Mouse (Mus musculus) embryonic facial prominence, embryonic 12.5 days (tissue): ENCODE measurements at regions not wholly inside any gene's neighbourhood (a gene's known extent, or its start where the extent isn't known, plus 50 kb on each side); places are given as distances from the start of the nearest gene placed in this dataset.

Experiments
- ATAC-seq: fragments of 200-750 bp; cut with Nextera tagmentation; 2 replicates; pipeline ENCODE4 v1.8.0; 2017; ENCODE audit not compliant: insufficient number of reproducible peaks, insufficient read depth, low FRiP score, low TSS enrichment
- H3K27ac ChIP-seq: fragments of 300-500 bp; sonication (generic); 2 replicates; pipeline ENCODE4 v1.5.1; 2016; ENCODE audit warnings: mild to moderate bottlenecking
- H3K27me3 ChIP-seq: fragments of 300-500 bp; sonication (generic); 2 replicates; pipeline ENCODE4 v1.6.1; 2016; ENCODE audit warnings: mild to moderate bottlenecking, moderate library complexity
- H3K36me3 ChIP-seq: fragments of 300-500 bp; sonication (generic); 2 replicates; pipeline ENCODE4 v1.6.1; 2016; ENCODE audit warnings: mild to moderate bottlenecking
- H3K4me1 ChIP-seq: fragments of 300-500 bp; sonication (generic); 2 replicates; pipeline ENCODE4 v1.6.1; 2016
- H3K4me2 ChIP-seq: fragments of 300-500 bp; sonication (generic); replicated peaks from 2 replicates; pipeline ENCODE4 v1.6.1; 2016; ENCODE audit warnings: mild to moderate bottlenecking, moderate library complexity
- H3K4me3 ChIP-seq: fragments of 300-500 bp; sonication (generic); 2 replicates; pipeline ENCODE4 v1.5.1; 2016; ENCODE audit warnings: mild to moderate bottlenecking
- H3K9ac ChIP-seq: fragments of 300-500 bp; sonication (generic); 2 replicates; pipeline ENCODE4 v1.6.1; 2016; ENCODE audit warnings: mild to moderate bottlenecking, moderate library complexity
- H3K9me3 ChIP-seq: fragments of 300-500 bp; sonication (generic); 2 replicates; pipeline ENCODE4 v1.6.1; 2016; ENCODE audit warnings: mild to moderate bottlenecking, moderate library complexity
- WGBS: fragments of 180-500 bp; shearing (Covaris S2); methylation state at CpG from one replicate; pipeline ENCODE4 v1.1.7; 2016; 5-methylcytosine and 5-hydroxymethylcytosine counted together

GRCm38 (mm10) chr13:28455878-28456277 lies 198.6 kb downstream of the Gm11361 start:
- Histone ChIP-seq H3K9ac (no peak overlapping the region), H3K27me3 (no peaks in the 10 kb centered on the region), H3K36me3 (peaks cover 9% of the 10 kb centered on the region; the same call in 1 of the 2 replicates), H3K4me1 (no peaks in the 10 kb centered on the region), H3K27ac (no peak overlapping the region), H3K4me2 (no peak overlapping the region), H3K4me3 (no peak overlapping the region), H3K9me3 (no peaks in the 10 kb centered on the region)
- ATAC-seq: no peak
- WGBS: 87% methylated on average over 3 of the region's 3 CpGs

GRCm38 (mm10) chr13:28455016-28455415 lies 197.7 kb downstream of the Gm11361 start:
- Histone ChIP-seq H3K27ac (no peak overlapping the region), H3K4me3 (no peak overlapping the region), H3K4me2 (no peak overlapping the region), H3K9ac (no peak overlapping the region), H3K9me3 (no peaks in the 10 kb centered on the region), H3K36me3 (0 out of 2 replicates have a peak, but pooled peaks cover 2% of the 10 kb centered on the region), H3K27me3 (no peaks in the 10 kb centered on the region), H3K4me1 (no peaks in the 10 kb centered on the region)
- no peak for ATAC-seq
- 88% methylated on average over 10 of the region's 10 CpGs for WGBS

GRCm38 (mm10) chr13:28450699-28451445 lies 193.5 kb downstream of the Gm11361 start:
- H3K27me3 ChIP-seq: no peaks in the 10 kb centered on the region
- no peak overlapping the region for H3K4me3 ChIP-seq
- no peak overlapping the region for H3K27ac ChIP-seq
- no peak overlapping the region for H3K9ac ChIP-seq
- ATAC-seq: no peak
- H3K36me3 ChIP-seq: no peaks in the 10 kb centered on the region
- H3K4me1 ChIP-seq: no peaks in the 10 kb centered on the region
- no peaks in the 10 kb centered on the region for H3K9me3 ChIP-seq
- H3K4me2 ChIP-seq: no peak overlapping the region
- WGBS: 77% methylated on average over 14 of the region's 14 CpGs

GRCm38 (mm10) chr13:28449026-28449425 lies 191.7 kb downstream of the Gm11361 start:
- H3K4me1 ChIP-seq: no peaks in the 10 kb centered on the region
- WGBS: 86% methylated on average over 1 of the region's 1 CpGs
- H3K36me3 ChIP-seq: no peaks in the 10 kb centered on the region
- H3K4me2 ChIP-seq: no peak overlapping the region
- no peak overlapping the region for H3K4me3 ChIP-seq
- H3K27ac ChIP-seq: no peak overlapping the region
- H3K9me3 ChIP-seq: no peaks in the 10 kb centered on the region
- H3K9ac ChIP-seq: no peak overlapping the region
- H3K27me3 ChIP-seq: no peaks in the 10 kb centered on the region
- no peak for ATAC-seq

GRCm38 (mm10) chr13:28442250-28442649 lies 184.9 kb downstream of the Gm11361 start:
- H3K4me1 ChIP-seq: no peaks in the 10 kb centered on the region
- H3K27ac ChIP-seq: no peak overlapping the region
- no peaks in the 10 kb centered on the region for H3K9me3 ChIP-seq
- no peaks in the 10 kb centered on the region for H3K27me3 ChIP-seq
- H3K4me3 ChIP-seq: no peak overlapping the region
- no peaks in the 10 kb centered on the region for H3K36me3 ChIP-seq
- H3K4me2 ChIP-seq: no peak overlapping the region
- no peak overlapping the region for H3K9ac ChIP-seq
- no peak for ATAC-seq

- H3K9me3 ChIP-seq: no peaks in the 10 kb centered on the region
These were observed 176.1 kb downstream of the Gm11361 start for GRCm38 (mm10) chr13:28433445-28433844.

GRCm38 (mm10) chr13:28432017-28432416 lies 174.7 kb downstream of the Gm11361 start:
- Histone ChIP-seq H3K9me3 (no peaks in the 10 kb centered on the region), H3K4me2 (no peak overlapping the region), H3K27me3 (no peaks in the 10 kb centered on the region), H3K4me1 (no peaks in the 10 kb centered on the region), H3K36me3 (no peaks in the 10 kb centered on the region), H3K27ac (no peak overlapping the region), H3K9ac (no peak overlapping the region), H3K4me3 (no peak overlapping the region)
- no peak for ATAC-seq
- WGBS: 65% methylated on average over 2 of the region's 2 CpGs

More at GRCm38 (mm10) chr13:28433445-28433844, 176.1 kb downstream of the Gm11361 start:
- Histone ChIP-seq H3K27me3 (no peaks in the 10 kb centered on the region), H3K4me2 (no peak overlapping the region), H3K36me3 (no peaks in the 10 kb centered on the region), H3K4me3 (no peak overlapping the region), H3K4me1 (no peaks in the 10 kb centered on the region), H3K9ac (no peak overlapping the region), H3K27ac (no peak overlapping the region)
- ATAC-seq: no peak
- 57% methylated on average over 2 of the region's 2 CpGs for WGBS

GRCm38 (mm10) chr13:28426085-28426484 lies 168.8 kb downstream of the Gm11361 start:
- WGBS: 77% methylated on average over 4 of the region's 4 CpGs

GRCm38 (mm10) chr13:28425116-28425515 lies 167.8 kb downstream of the Gm11361 start:
- H3K27me3 ChIP-seq: no peaks in the 10 kb centered on the region
- 75% methylated on average over 3 of the region's 3 CpGs for WGBS
- no peak overlapping the region for H3K4me3 ChIP-seq
- no peaks in the 10 kb centered on the region for H3K36me3 ChIP-seq
- no peak overlapping the region for H3K27ac ChIP-seq
- no peak overlapping the region for H3K4me2 ChIP-seq
- ATAC-seq: no peak
- H3K4me1 ChIP-seq: peaks cover 3% of the 10 kb centered on the region; the same call in 1 of the 2 replicates
- no peaks in the 10 kb centered on the region for H3K9me3 ChIP-seq
- H3K9ac ChIP-seq: no peak overlapping the region

More at GRCm38 (mm10) chr13:28426085-28426484, 168.8 kb downstream of the Gm11361 start:
- Histone ChIP-seq H3K4me2 (no peak overlapping the region), H3K4me3 (no peak overlapping the region), H3K27ac (no peak overlapping the region), H3K9me3 (no peaks in the 10 kb centered on the region), H3K36me3 (no peaks in the 10 kb centered on the region), H3K27me3 (no peaks in the 10 kb centered on the region), H3K4me1 (no peaks in the 10 kb centered on the region; the same call in 1 of the 2 replicates), H3K9ac (no peak overlapping the region)
- ATAC-seq: no peak

- H3K4me3 ChIP-seq: no peak overlapping the region
- no peak overlapping the region for H3K27ac ChIP-seq
- WGBS: 30% methylated on average over 8 of the region's 8 CpGs
- H3K36me3 ChIP-seq: no peaks in the 10 kb centered on the region
- no peak for ATAC-seq
- no peaks in the 10 kb centered on the region for H3K9me3 ChIP-seq
- H3K9ac ChIP-seq: no peak overlapping the region; the same call in 1 of the 2 replicates
- peaks cover 8% of the 10 kb centered on the region for H3K4me1 ChIP-seq
- H3K4me2 ChIP-seq: no peak overlapping the region
- no peaks in the 10 kb centered on the region for H3K27me3 ChIP-seq
These were observed 167.2 kb downstream of the Gm11361 start for GRCm38 (mm10) chr13:28424446-28425059.

- 75% methylated on average over 3 of the region's 3 CpGs for WGBS
These were observed 164.0 kb downstream of the Gm11361 start for GRCm38 (mm10) chr13:28421309-28421708.

GRCm38 (mm10) chr13:28420636-28421035 lies 163.3 kb downstream of the Gm11361 start:
- Histone ChIP-seq H3K9me3 (no peaks in the 10 kb centered on the region), H3K27me3 (no peaks in the 10 kb centered on the region), H3K4me1 (peaks cover 42% of the 10 kb centered on the region), H3K4me2 (no peak overlapping the region), H3K9ac (no peak overlapping the region), H3K27ac (no peak overlapping the region), H3K36me3 (no peaks in the 10 kb centered on the region), H3K4me3 (no peak overlapping the region)
- ATAC-seq: no peak
- 85% methylated on average over 3 of the region's 3 CpGs for WGBS

More at GRCm38 (mm10) chr13:28421309-28421708, 164.0 kb downstream of the Gm11361 start:
- no peak overlapping the region for H3K9ac ChIP-seq
- H3K4me1 ChIP-seq: peaks cover 35% of the 10 kb centered on the region
- no peaks in the 10 kb centered on the region for H3K27me3 ChIP-seq
- H3K4me2 ChIP-seq: no peak overlapping the region
- no peak overlapping the region for H3K4me3 ChIP-seq
- no peaks in the 10 kb centered on the region for H3K36me3 ChIP-seq
- 0 out of 2 replicates have a peak overlapping the region, but pooled peaks have one; percentile 17 for H3K27ac ChIP-seq
- ATAC-seq: no peak
- H3K9me3 ChIP-seq: no peaks in the 10 kb centered on the region
